Mouse (Mus musculus): ENCODE results near the gene Cdk14. TPM values are rescaled to one million over a fixed set of nuclear protein-coding genes. Genes with fewer than 3 reads are reported as not detected.

Cdk14 gene
- polyA plus RNA-seq, 1 experiment from 2014 or later, result 42.2 TPM

DNA sequence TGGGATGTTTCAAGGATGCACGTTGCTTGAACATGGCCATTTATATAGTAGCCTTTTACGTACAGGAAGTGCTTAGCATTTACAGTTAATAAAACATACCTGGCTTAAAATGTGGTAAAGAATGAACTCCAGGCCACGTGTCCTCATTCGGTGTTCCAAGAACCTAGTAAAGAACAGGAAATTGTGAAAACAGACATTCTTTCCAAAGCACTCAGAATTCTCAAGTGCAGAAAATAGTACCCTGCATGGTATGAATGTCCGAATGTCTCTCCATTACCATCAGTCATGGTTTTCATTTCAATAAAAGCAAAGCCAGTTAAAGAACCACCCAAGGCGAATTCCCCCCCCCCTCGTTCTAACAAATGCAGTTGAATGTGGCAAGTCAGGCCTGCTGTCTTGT is 470.7 kb downstream of the Cdk14 start:
- no peaks in the 10 kb centered on the region for H3K27me3 ChIP-seq (replicated peaks)
- H3K9me3 ChIP-seq (replicated peaks), result no peaks in the 10 kb centered on the region
- H3K4me2 ChIP-seq, result no peak overlapping the region
- ATAC-seq (ENCODE audit: low FRiP score), result no peak
- no peak overlapping the region for H3K4me3 ChIP-seq (replicated peaks)
- H3K36me3 ChIP-seq, result no peaks in the 10 kb centered on the region
- H3K9ac ChIP-seq (replicated peaks), result no peak overlapping the region
- 75% methylated on average over 7 of the region's 7 CpGs for WGBS
- H3K27ac ChIP-seq (replicated peaks), result no peak overlapping the region
- H3K4me1 ChIP-seq, result no peaks in the 10 kb centered on the region

DNA sequence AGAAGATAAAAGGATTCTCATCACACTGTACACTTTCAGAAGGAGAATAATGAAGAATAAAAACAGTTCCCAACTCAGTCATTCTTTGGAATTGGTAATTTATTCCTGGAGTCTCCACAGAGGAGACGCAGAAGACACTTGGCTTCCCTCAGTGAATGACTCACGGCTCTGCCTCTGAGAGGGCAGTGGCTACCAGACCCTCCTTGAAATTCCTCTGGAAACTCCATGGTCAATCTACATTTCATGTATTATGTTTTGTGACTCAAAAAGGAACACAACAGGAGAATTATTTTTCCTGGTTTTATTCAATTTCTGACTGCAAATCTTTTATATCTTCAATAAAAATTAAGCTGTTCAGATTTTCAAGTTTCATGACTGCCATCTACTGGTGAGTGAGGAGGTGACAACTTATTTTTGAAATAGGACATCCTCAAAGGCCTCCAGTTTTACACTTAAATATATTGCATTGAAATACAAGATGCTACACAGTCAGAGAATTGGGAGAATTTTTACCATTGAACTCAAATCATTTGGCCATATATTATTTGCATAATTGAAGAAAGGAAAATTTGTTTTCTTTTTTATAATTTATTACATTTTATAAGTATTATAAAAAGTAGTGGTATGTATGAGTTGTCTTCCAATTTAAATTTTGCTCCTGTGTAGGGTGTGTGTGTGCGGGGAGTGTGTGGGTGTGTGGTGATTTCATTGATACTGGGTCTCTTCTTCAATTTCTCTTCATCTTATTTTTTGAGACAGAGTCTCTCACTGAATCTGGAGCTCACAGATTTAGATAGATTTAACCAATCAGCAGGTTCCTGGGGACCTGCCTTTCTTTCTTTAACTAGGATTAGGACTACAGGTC is 471.8 kb downstream of the Cdk14 start:
- no peaks in the 10 kb centered on the region for H3K9me3 ChIP-seq (replicated peaks)
- H3K4me3 ChIP-seq (replicated peaks), result no peak overlapping the region
- H3K27me3 ChIP-seq (replicated peaks), result no peaks in the 10 kb centered on the region
- WGBS, result 46% methylated on average over 3 of the region's 3 CpGs
- no peaks in the 10 kb centered on the region for H3K36me3 ChIP-seq
- H3K4me2 ChIP-seq, result no peak overlapping the region
- no peaks in the 10 kb centered on the region for H3K4me1 ChIP-seq
- no peak overlapping the region for H3K9ac ChIP-seq (replicated peaks)
- ATAC-seq (ENCODE audit: low FRiP score), result peak; percentile 60
- no peak overlapping the region for H3K27ac ChIP-seq (replicated peaks)

DNA sequence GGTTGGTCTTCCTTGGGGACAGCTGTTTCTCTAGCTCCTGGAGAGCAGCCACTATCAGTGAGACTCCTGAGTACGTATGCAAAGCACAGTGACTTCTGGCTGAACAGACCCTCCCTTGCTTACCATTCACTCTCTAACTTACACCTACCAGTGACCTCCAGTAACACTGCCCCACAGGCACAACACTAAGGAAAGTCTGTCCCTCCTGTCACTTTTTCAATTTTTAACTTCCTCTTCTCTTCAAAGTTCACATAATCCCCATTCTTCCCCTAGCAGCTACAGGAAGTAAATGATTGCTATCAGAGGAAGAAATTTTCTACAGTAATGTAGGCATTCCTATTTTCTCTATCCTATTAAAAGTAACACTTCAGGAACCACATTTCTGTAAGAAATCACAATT is 485.0 kb downstream of the Cdk14 start:
- H3K4me3 ChIP-seq (replicated peaks), result no peak overlapping the region
- no peak for ATAC-seq (ENCODE audit: low FRiP score)

DNA sequence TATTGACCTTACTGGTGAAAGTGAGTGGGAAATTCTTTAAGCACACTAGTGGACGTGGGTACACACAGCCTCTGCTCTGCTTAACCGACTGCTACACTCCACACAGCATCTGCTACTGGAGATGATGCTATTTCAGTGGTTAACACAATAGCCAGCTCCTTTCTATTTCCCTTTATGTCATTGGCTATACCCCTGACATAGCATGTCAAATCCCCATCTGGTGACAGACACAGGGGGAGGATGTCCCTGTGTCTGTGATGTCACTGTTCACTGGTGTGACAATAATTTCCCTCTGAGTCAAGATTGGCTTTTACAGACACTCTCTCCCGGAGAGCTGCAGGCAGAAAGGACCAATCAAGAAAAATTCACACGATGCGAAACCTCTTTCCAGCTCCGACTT is 485.6 kb downstream of the Cdk14 start:
- 78% methylated on average over 6 of the region's 6 CpGs for WGBS
- no peak for ATAC-seq (ENCODE audit: low FRiP score)

More for the DNA sequence above, 485.0 kb downstream of the Cdk14 start:
- no peak overlapping the region for H3K4me2 ChIP-seq
- no peaks in the 10 kb centered on the region for H3K36me3 ChIP-seq
- WGBS, result 58% methylated on average over 1 of the region's 1 CpGs
- no peaks in the 10 kb centered on the region for H3K9me3 ChIP-seq (replicated peaks)
- no peaks in the 10 kb centered on the region for H3K4me1 ChIP-seq
- no peak overlapping the region for H3K27ac ChIP-seq (replicated peaks)
- no peaks in the 10 kb centered on the region for H3K27me3 ChIP-seq (replicated peaks)
- no peak overlapping the region for H3K9ac ChIP-seq (replicated peaks)

DNA sequence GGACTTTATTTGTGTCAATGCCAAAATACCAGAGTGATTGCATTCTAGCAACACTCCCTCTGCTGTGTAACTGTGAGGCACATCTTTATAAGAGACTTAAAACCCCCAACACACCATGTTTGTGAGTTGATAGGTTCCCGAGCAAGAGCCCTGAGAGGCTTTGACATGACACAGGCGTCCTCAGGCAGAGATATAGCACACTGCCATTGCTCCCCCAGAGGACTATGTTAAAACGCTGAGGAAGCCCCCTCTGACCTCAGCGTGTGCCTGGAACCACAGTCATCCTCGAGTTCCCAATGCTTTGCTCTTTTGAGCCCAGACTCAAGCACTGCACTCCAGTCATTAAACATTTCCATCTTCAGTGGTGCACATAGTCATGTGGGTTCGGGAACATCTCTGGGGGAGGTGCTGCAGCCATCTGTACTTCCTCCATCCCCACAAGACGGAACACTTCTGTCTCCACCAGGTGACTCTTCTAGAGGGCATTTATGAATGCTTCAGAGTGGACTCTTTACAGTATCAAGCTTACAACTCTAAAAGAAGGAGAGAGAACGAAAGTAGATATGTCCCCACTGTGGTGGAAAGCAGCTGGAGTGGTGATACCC is 488.5 kb downstream of the Cdk14 start:
- no peak for ATAC-seq (ENCODE audit: low FRiP score)
- Histone ChIP-seq H3K27ac (replicated peaks) (no peak overlapping the region), H3K4me2 (no peak overlapping the region), H3K4me1 (peaks cover 6% of the 10 kb centered on the region; the same call in 1 of the 2 replicates), H3K9me3 (replicated peaks) (no peaks in the 10 kb centered on the region), H3K9ac (replicated peaks) (no peak overlapping the region), H3K36me3 (no peaks in the 10 kb centered on the region), H3K27me3 (replicated peaks) (no peaks in the 10 kb centered on the region), H3K4me3 (replicated peaks) (no peak overlapping the region)
- 79% methylated on average over 8 of the region's 8 CpGs for WGBS

More for the DNA sequence above, 485.6 kb downstream of the Cdk14 start:
- Histone ChIP-seq H3K27ac (replicated peaks) (no peak overlapping the region), H3K4me2 (no peak overlapping the region), H3K9me3 (replicated peaks) (no peaks in the 10 kb centered on the region), H3K36me3 (no peaks in the 10 kb centered on the region), H3K27me3 (replicated peaks) (no peaks in the 10 kb centered on the region), H3K4me3 (replicated peaks) (no peak overlapping the region), H3K9ac (replicated peaks) (no peak overlapping the region), H3K4me1 (peaks cover 6% of the 10 kb centered on the region; the same call in 1 of the 2 replicates)

DNA sequence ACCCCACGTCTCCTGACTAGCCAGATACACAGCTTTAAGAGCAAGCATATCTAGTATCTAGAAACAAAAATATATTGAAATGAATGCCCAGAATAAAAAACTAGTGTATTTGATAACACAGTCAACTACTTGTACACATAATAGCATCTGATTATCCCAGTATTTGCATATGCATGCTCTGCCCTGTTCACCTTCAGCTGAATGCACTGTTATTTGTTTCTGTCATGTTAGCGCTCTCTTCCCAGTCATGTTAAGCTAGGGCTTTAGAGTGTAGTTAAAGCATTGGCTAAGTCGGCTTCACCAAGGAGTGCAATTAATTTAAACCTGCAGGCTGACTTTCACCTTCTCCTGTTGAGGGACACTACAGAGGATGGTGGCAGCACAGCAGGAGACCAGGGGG is 490.5 kb downstream of the Cdk14 start:
- no peak for ATAC-seq (ENCODE audit: low FRiP score)
- H3K4me1 ChIP-seq, result peaks cover 6% of the 10 kb centered on the region; the same call in 1 of the 2 replicates
- H3K27ac ChIP-seq (replicated peaks), result no peak overlapping the region

DNA sequence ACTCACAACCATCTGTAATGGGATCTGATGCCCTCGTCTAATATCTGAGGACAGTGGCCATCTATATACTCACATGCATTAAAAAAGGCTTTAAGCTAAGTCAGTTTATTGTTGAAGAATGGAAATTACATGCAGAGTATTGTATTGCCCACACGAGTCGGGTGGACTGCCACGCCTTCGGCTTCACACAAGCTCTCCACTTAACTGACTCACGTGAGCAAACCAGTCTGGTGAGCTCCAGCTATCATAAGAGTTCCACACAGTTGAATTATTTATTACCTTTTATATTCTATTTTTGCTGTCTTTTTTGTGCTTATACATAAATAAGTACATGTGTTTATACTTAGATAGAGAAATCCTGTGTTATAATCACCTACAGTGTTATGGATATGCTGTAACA is 495.2 kb downstream of the Cdk14 start:
- no peak overlapping the region for H3K4me3 ChIP-seq (replicated peaks)
- no peaks in the 10 kb centered on the region for H3K36me3 ChIP-seq
- H3K9me3 ChIP-seq (replicated peaks), result no peaks in the 10 kb centered on the region
- WGBS, result 89% methylated on average over 6 of the region's 6 CpGs
- no peak overlapping the region for H3K4me2 ChIP-seq
- H3K9ac ChIP-seq (replicated peaks), result no peak overlapping the region
- ATAC-seq (ENCODE audit: low FRiP score), result no peak
- no peak overlapping the region for H3K27ac ChIP-seq (replicated peaks)
- H3K27me3 ChIP-seq (replicated peaks), result no peaks in the 10 kb centered on the region
- H3K4me1 ChIP-seq, result peaks cover 4% of the 10 kb centered on the region; the same call in 1 of the 2 replicates

More for the DNA sequence above, 490.5 kb downstream of the Cdk14 start:
- H3K4me2 ChIP-seq, result no peak overlapping the region
- no peaks in the 10 kb centered on the region for H3K9me3 ChIP-seq (replicated peaks)
- H3K9ac ChIP-seq (replicated peaks), result no peak overlapping the region
- H3K4me3 ChIP-seq (replicated peaks), result no peak overlapping the region
- H3K36me3 ChIP-seq, result no peaks in the 10 kb centered on the region
- no peaks in the 10 kb centered on the region for H3K27me3 ChIP-seq (replicated peaks)
- 49% methylated on average over 3 of the region's 3 CpGs for WGBS

DNA sequence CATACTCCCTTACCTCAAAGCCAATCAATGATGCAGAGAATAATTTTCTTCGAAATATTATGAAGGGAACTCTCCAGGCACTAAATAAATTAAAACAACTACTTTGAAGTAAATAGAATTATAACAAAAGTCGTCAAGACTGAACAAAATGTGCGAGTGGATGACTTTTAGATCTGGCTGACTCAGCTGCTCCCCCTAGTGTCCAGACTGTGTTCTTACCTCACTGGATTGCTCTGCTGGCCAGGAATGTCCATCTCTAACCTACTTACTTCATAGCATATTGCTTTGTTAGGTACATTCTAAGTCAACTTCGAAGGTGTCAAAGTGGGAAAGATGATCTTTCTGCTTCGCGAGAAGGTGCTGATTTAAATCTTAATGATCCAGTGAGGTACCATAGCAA is 501.7 kb downstream of the Cdk14 start:
- no peak overlapping the region for H3K4me2 ChIP-seq
- ATAC-seq (ENCODE audit: low FRiP score), result peak; percentile 65; the same call in 1 of the 2 replicates
- no peaks in the 10 kb centered on the region for H3K4me1 ChIP-seq
- H3K36me3 ChIP-seq, result no peaks in the 10 kb centered on the region
- H3K27ac ChIP-seq (replicated peaks), result no peak overlapping the region
- no peaks in the 10 kb centered on the region for H3K9me3 ChIP-seq (replicated peaks)
- no peaks in the 10 kb centered on the region for H3K27me3 ChIP-seq (replicated peaks)
- 17% methylated on average over 6 of the region's 6 CpGs for WGBS
- no peak overlapping the region for H3K9ac ChIP-seq (replicated peaks)
- H3K4me3 ChIP-seq (replicated peaks), result no peak overlapping the region

DNA sequence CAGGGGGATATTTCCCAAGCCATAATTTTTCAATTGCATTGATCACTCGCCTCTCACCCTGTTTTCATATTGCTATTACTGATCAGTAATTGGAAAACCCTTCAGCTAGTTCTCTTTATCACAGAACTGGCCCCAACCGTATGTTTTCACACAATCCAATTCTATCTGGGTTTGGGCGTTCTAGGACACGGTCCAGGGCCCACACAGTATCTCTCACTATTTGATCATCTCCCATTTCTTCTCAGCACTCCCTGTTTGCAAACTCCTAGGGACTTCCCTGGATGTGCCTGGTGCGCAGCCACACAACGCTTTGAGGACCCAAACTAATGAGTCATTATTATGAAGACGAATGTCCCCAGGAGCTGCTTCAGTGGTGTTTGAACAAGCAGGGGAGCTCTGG is 502.4 kb downstream of the Cdk14 start:
- H3K4me1 ChIP-seq, result no peaks in the 10 kb centered on the region
- 84% methylated on average over 7 of the region's 7 CpGs for WGBS
- no peaks in the 10 kb centered on the region for H3K9me3 ChIP-seq (replicated peaks)
- no peak overlapping the region for H3K4me3 ChIP-seq (replicated peaks)
- no peaks in the 10 kb centered on the region for H3K27me3 ChIP-seq (replicated peaks)
- no peak overlapping the region for H3K27ac ChIP-seq (replicated peaks)
- no peaks in the 10 kb centered on the region for H3K36me3 ChIP-seq
- H3K4me2 ChIP-seq, result no peak overlapping the region
- no peak overlapping the region for H3K9ac ChIP-seq (replicated peaks)
- no peak for ATAC-seq (ENCODE audit: low FRiP score)

DNA sequence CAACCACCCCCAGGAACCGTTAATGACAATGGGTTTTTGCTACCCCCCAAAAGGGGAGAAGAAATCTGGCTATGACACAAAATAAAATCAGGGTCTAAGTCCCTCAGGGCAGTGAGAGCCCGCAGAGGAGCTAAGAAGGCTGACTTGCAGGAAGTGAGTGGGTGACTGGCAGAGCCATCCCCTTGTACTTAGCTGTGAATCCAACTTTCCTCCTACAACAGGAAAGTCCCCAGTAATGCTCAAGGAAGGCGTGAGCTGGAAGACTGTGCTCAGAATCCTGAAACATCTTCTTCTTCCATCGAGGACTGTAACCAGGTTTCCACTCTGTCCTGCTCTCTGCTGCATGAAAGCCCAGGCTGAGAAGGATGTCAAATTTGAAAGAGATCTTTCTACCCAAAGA is 502.8 kb downstream of the Cdk14 start:
- Histone ChIP-seq H3K4me1 (peaks cover 2% of the 10 kb centered on the region), H3K9ac (replicated peaks) (no peak overlapping the region), H3K27ac (replicated peaks) (no peak overlapping the region), H3K36me3 (no peaks in the 10 kb centered on the region), H3K4me2 (no peak overlapping the region), H3K27me3 (replicated peaks) (no peaks in the 10 kb centered on the region), H3K9me3 (replicated peaks) (no peaks in the 10 kb centered on the region), H3K4me3 (replicated peaks) (no peak overlapping the region)
- ATAC-seq (ENCODE audit: low FRiP score), result no peak
- 82% methylated on average over 4 of the region's 4 CpGs for WGBS

DNA sequence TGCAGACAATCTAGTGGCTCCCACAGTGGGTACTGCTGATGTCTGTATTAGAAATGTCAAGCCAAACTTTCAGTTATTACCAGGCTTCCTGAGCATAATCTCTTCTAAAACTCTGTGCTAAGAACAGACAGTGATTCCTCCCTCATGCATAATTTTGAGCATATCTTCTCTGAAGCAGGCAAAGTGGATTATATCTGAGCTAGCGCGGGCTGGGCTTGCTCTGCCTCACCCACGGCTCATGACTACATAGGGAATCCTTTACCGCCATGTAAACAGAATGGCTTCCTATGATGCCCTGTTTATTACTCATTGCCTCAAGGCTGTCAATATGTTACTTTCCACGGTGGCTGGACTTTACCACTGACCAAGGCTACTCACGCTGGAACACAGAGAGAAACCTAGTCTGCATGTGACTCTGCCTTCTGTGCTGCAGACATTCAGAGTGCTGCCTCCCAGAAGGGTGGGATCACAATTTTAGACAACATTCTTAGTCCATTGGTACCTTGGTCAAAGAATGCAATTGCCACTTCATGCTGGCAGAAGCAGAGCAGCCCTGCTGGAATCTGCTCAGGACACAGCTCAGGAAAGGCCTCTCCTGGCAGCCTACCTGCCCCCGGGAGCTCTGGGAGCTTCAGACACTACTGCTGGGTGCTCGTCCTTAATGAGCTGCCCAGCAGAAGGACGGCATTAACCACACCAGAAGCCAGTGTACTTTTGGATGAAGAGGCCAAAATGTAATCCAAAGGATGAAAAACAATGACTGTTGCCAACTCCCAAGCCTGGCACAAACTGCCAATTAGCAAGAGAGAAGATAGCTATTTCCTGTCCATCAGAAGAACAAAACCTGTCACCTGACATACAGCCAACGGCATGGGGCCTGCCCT is 503.5 kb downstream of the Cdk14 start:
- Histone ChIP-seq H3K4me1 (peaks cover 7% of the 10 kb centered on the region), H3K27ac (replicated peaks) (no peak overlapping the region), H3K9ac (replicated peaks) (no peak overlapping the region), H3K4me2 (no peak overlapping the region), H3K27me3 (replicated peaks) (no peaks in the 10 kb centered on the region), H3K9me3 (replicated peaks) (no peaks in the 10 kb centered on the region), H3K36me3 (no peaks in the 10 kb centered on the region), H3K4me3 (replicated peaks) (no peak overlapping the region)
- ATAC-seq (ENCODE audit: low FRiP score), result no peak
- 78% methylated on average over 10 of the region's 10 CpGs for WGBS

All from neural tube, embryonic 15.5 days (tissue).